Mouse (Mus musculus) spleen, adult 2 months (tissue): ENCODE measurements around the gene Olfr920.

Source experiments
- CTCF ChIP-seq: fragments of 200-500 bp; IDR thresholded peaks from 2 replicates; pipeline ENCODE4 v1.5.1; 2011; ENCODE audit warnings: mild to moderate bottlenecking, inconsistent platforms; ENCODE audit not compliant: insufficient read depth, insufficient read length, insufficient replicate concordance; ENCODE audit errors: extremely low read depth
- POLR2A ChIP-seq: fragments of 200-500 bp; IDR thresholded peaks from 2 replicates; pipeline ENCODE4 v1.6.1; 2011; ENCODE audit warnings: low read depth, low read length, inconsistent platforms

GRCm38 (mm10) chr9:38718927-38719441 lies 33.1 kb upstream of the Olfr920 start:
- no peak for TF ChIP-seq CTCF
- TF ChIP-seq POLR2A, result no peak
